Mouse (Mus musculus): Measurements from ENCODE around the gene Pm20d1. TPM values are rescaled to one million over a fixed set of nuclear protein-coding genes. Genes with fewer than 3 reads are reported as not detected.
"Not testable (repeated sequence)": the region's sequence is repeated elsewhere in the genome, so short reads cannot be mapped to it uniquely, and the experiment has no call there.

Gene Pm20d1
- total and polyA plus RNA-seq, 3 experiments, result 0.17 to 0.53 (median 0.21) TPM

DNA sequence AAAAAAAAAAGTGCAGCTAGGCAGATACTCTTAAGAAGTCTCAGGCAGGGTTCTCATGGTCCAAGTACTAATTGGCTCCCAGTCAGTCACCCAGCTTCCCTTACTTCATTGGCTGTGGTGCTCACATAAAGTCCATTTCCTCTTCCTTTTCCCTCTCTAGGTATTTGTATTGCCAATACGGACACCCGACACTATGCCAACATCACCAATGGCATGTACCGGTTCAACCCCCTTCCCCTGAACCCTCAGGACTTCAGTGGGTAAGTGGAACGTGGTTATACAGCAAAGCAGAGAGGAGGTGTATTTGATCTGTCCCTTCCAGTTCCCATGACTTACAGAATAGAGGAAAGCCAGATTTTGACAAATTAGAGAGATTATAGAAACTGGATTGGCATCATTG is 16.6 kb downstream of the Pm20d1 start:
- in situ Hi-C loops (cut with MboI; ENCODE audit: low pct_ligation_motif_present, low pct_unique_long_range_greater_than_20kb, low sequenced_read_pairs) (no loop called here), dilution Hi-C loops (cut with MboI; ENCODE audit: extremely low pct_ligation_motif_present, extremely low pct_unique_long_range_greater_than_20kb, low sequenced_read_pairs) (no loop called here)
- peaks cover 0 to 5% of the 10 kb centered on the region in 2 experiments; a peak in 1 of 4 replicates for H3K4me1 ChIP-seq (ENCODE audit: control insufficient read depth in 1 of 2, insufficient read depth in 2 of 2)
- H3K4me2 ChIP-seq (ENCODE audit: insufficient read depth, low read depth, poor library complexity, severe bottlenecking), result no peak overlapping the region
- TF ChIP-seq GABPA (IDR thresholded peaks at IDR 0.05; ENCODE audit: insufficient replicate concordance, low read depth, low read length), result no peak
- H3K9me3 ChIP-seq (replicated peaks; ENCODE audit: low read length), result no peaks in the 10 kb centered on the region
- H3K36me3 ChIP-seq (replicated peaks in 1 of 2; ENCODE audit: control insufficient read depth in 1 of 2, insufficient read depth in 1 of 2, low read length in 1 of 2), result no peaks in the 10 kb centered on the region
- no peaks in the 10 kb centered on the region for H3K79me2 ChIP-seq (replicated peaks; ENCODE audit: control insufficient read depth, extremely low read depth, insufficient read depth, poor library complexity, severe bottlenecking)
- no peak overlapping the region for H3K27ac ChIP-seq (ENCODE audit: insufficient read depth, low read depth)
- no peak for DNase-seq (ENCODE audit: extremely low read depth)
- H3K9ac ChIP-seq (ENCODE audit: insufficient read depth, low read depth), result no peak overlapping the region
- peaks cover 13% of the 10 kb centered on the region for H3K27me3 ChIP-seq (replicated peaks)
- H3K4me3 ChIP-seq (replicated peaks in 1 of 3; ENCODE audit: low read depth in 2 of 3, low read length in 2 of 3, poor library complexity in 1 of 3), result no peak overlapping the region

- TF ChIP-seq SMC3 (IDR thresholded peaks at IDR 0.05; ENCODE audit: low read depth, low read length), result peak; percentile 55
- TF ChIP-seq POLR2AphosphoS2 (IDR thresholded peaks at IDR 0.05; ENCODE audit: low read depth, low read length), result no peak
- TF ChIP-seq CTCF (conservative IDR thresholded peaks at IDR 0.05 in 1 of 2, IDR thresholded peaks at IDR 0.05 in 1 of 2; ENCODE audit: low read depth in 2 of 2, low read length in 2 of 2), result peak in 1 of 2 experiments; percentile 53; a peak in 2 of 4 replicates
- TF ChIP-seq RAD21 (IDR thresholded peaks at IDR 0.05; ENCODE audit: low read depth, low read length), result peak; percentile 37
- no peak for TF ChIP-seq IRF4 (IDR thresholded peaks at IDR 0.05; ENCODE audit: low read depth, low read length)
- peaks cover 13% of the 10 kb centered on the region for H3K27me3 ChIP-seq (replicated peaks)
- no peaks in the 10 kb centered on the region for H3K79me2 ChIP-seq (replicated peaks; ENCODE audit: control insufficient read depth, extremely low read depth, insufficient read depth, poor library complexity, severe bottlenecking)
- H3K9me3 ChIP-seq (replicated peaks; ENCODE audit: low read length), result peaks cover 3% of the 10 kb centered on the region
- H3K4me2 ChIP-seq (ENCODE audit: insufficient read depth, low read depth, poor library complexity, severe bottlenecking), result no peak overlapping the region
- DNase-seq (ENCODE audit: extremely low read depth), result no peak
- no peaks in the 10 kb centered on the region for H3K36me3 ChIP-seq (replicated peaks in 1 of 2; ENCODE audit: control insufficient read depth in 1 of 2, insufficient read depth in 1 of 2, low read length in 1 of 2)
- no peak overlapping the region for H3K9ac ChIP-seq (ENCODE audit: insufficient read depth, low read depth)
- no peak overlapping the region for H3K4me3 ChIP-seq (replicated peaks in 1 of 3; ENCODE audit: low read depth in 2 of 3, low read length in 2 of 3, poor library complexity in 1 of 3)
- dilution Hi-C loops (cut with MboI; ENCODE audit: extremely low pct_ligation_motif_present, extremely low pct_unique_long_range_greater_than_20kb, low sequenced_read_pairs) (no loop called here), in situ Hi-C loops (cut with MboI; ENCODE audit: low pct_ligation_motif_present, low pct_unique_long_range_greater_than_20kb, low sequenced_read_pairs) (no loop called here)
- peaks cover 0 to 5% of the 10 kb centered on the region in 2 experiments; a peak in 1 of 4 replicates for H3K4me1 ChIP-seq (ENCODE audit: control insufficient read depth in 1 of 2, insufficient read depth in 2 of 2)
- H3K27ac ChIP-seq (ENCODE audit: insufficient read depth, low read depth), result no peak overlapping the region
These were observed 17.0 kb downstream of the Pm20d1 start for GRCm38 (mm10) chr1:131814191-131814590.

DNA sequence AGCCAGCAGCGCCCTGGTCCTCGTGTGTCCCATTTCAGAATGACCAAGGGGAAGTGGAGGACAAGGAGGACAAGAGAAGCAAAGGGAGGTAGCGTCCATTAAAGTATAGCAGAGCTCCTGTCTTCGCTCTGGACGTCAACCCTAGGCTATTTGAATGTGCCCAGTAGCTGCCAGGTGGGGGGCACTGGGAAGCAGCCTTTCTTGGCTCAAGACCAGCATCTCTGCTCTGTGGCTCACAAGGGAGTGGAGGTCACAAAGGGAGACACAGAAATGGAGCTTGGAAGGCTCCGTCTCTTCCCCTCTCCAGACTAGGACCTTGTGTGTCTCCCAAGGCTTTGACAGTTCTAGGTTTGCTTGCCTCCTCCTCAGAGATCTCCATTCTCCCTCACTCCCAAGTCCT is 19.7 kb downstream of the Pm20d1 start:
- dilution Hi-C loops (cut with MboI; ENCODE audit: extremely low pct_ligation_motif_present, extremely low pct_unique_long_range_greater_than_20kb, low sequenced_read_pairs), result no loop called here
- peaks cover 9% of the 10 kb centered on the region for H3K27me3 ChIP-seq (replicated peaks)
- H3K79me2 ChIP-seq (replicated peaks; ENCODE audit: control insufficient read depth, extremely low read depth, insufficient read depth, poor library complexity, severe bottlenecking), result no peaks in the 10 kb centered on the region
- H3K27ac ChIP-seq (ENCODE audit: insufficient read depth, low read depth), result no peak overlapping the region
- H3K9me3 ChIP-seq (replicated peaks; ENCODE audit: low read length), result peaks cover 7% of the 10 kb centered on the region
- in situ Hi-C loops (cut with MboI; ENCODE audit: low pct_ligation_motif_present, low pct_unique_long_range_greater_than_20kb, low sequenced_read_pairs), result no loop called here
- TF ChIP-seq ETS1 (conservative IDR thresholded peaks at IDR 0.05; ENCODE audit: low read depth, low read length), result no peak
- TF ChIP-seq MAX (IDR thresholded peaks at IDR 0.05; ENCODE audit: low read length), result no peak
- no peak for TF ChIP-seq RCOR1 (conservative IDR thresholded peaks at IDR 0.05; ENCODE audit: low read depth, low read length)
- no peak for TF ChIP-seq CHD1 (IDR thresholded peaks at IDR 0.05; ENCODE audit: low read depth, low read length)
- TF ChIP-seq EP300 (IDR thresholded peaks at IDR 0.05; ENCODE audit: low read length), result no peak
- TF ChIP-seq NRF1 (IDR thresholded peaks at IDR 0.05; ENCODE audit: low read depth, low read length), result no peak
- TF ChIP-seq NELFE (IDR thresholded peaks at IDR 0.05; ENCODE audit: low read depth, low read length), result no peak
- no peak for TF ChIP-seq MYC (IDR thresholded peaks at IDR 0.05; ENCODE audit: low read depth, low read length)
- no peak overlapping the region for H3K4me2 ChIP-seq (ENCODE audit: insufficient read depth, low read depth, poor library complexity, severe bottlenecking)
- H3K4me3 ChIP-seq (replicated peaks in 1 of 3; ENCODE audit: low read depth in 2 of 3, low read length in 2 of 3, poor library complexity in 1 of 3), result no peak overlapping the region
- no peaks in the 10 kb centered on the region for H3K36me3 ChIP-seq (replicated peaks in 1 of 2; ENCODE audit: control insufficient read depth in 1 of 2, insufficient read depth in 1 of 2, low read length in 1 of 2)
- peaks cover 0 to 18% of the 10 kb centered on the region in 2 experiments; a peak in 2 of 4 replicates for H3K4me1 ChIP-seq (ENCODE audit: control insufficient read depth in 1 of 2, insufficient read depth in 2 of 2)
- H3K9ac ChIP-seq (ENCODE audit: insufficient read depth, low read depth), result no peak overlapping the region
- DNase-seq (ENCODE audit: extremely low read depth), result no peak

GRCm38 (mm10) chr1:131820353-131820752 is 23.2 kb downstream of the Pm20d1 start:
- dilution Hi-C loops (cut with MboI; ENCODE audit: extremely low pct_ligation_motif_present, extremely low pct_unique_long_range_greater_than_20kb, low sequenced_read_pairs), result not testable (repeated sequence)

More at GRCm38 (mm10) chr1:131820353-131820752, 23.2 kb downstream of the Pm20d1 start:
- DNase-seq (ENCODE audit: extremely low read depth); H3K9ac ChIP-seq (ENCODE audit: insufficient read depth, low read depth); H3K79me2 ChIP-seq (replicated peaks; ENCODE audit: control insufficient read depth, extremely low read depth, insufficient read depth, poor library complexity, severe bottlenecking); H3K27me3 ChIP-seq (replicated peaks); in situ Hi-C loops (cut with MboI; ENCODE audit: low pct_ligation_motif_present, low pct_unique_long_range_greater_than_20kb, low sequenced_read_pairs); H3K4me2 ChIP-seq (ENCODE audit: insufficient read depth, low read depth, poor library complexity, severe bottlenecking); H3K9me3 ChIP-seq (replicated peaks; ENCODE audit: low read length); H3K36me3 ChIP-seq (replicated peaks in 1 of 2; ENCODE audit: control insufficient read depth in 1 of 2, insufficient read depth in 1 of 2, low read length in 1 of 2); H3K4me3 ChIP-seq (replicated peaks in 1 of 3; ENCODE audit: low read depth in 2 of 3, low read length in 2 of 3, poor library complexity in 1 of 3); H3K27ac ChIP-seq (ENCODE audit: insufficient read depth, low read depth): not testable (repeated sequence)
- peaks cover 15 to 52% of the 10 kb centered on the region in 2 experiments for H3K4me1 ChIP-seq (ENCODE audit: control insufficient read depth in 1 of 2, insufficient read depth in 2 of 2)
